In genomic region chr1:43446089-43446533, GRCm38 (mm10) we compare ENCODE assay signal across 8 mouse cellular contexts. TPM values are rescaled to one million over a fixed set of nuclear protein-coding genes. Genes with fewer than 3 reads are reported as not detected.
DNase-seq lines count a peak whose midpoint lies in the region; ATAC-seq and TF ChIP-seq lines count a peak whose summit lies in the region.

No protein-coding gene starts in this region.

- peak overlapping the region; percentile 98 for H3K9ac ChIP-seq in forebrain, embryonic 16.5 days (replicated peaks; ENCODE audit: low read depth, low read length)
- H3K9ac ChIP-seq in hindbrain, embryonic 11.5 days (ENCODE audit: low read depth, low read length), result peak overlapping the region; percentile 98

- DNase-seq in NIH3T3 (ENCODE audit: low read depth), result peak; percentile 46
- peak; percentile 58 for DNase-seq in cerebellum, adult 11 months
- peak; percentile 76 for DNase-seq in hindbrain, embryonic 11.5 days (ENCODE audit: low spot score)
- peak; percentile 52 for DNase-seq in left cerebral cortex, postnatal 4 days

- H3K9me3 ChIP-seq in forebrain, embryonic 16.5 days (ENCODE audit: control insufficient read depth, low read length), result no peaks in the 10 kb centered on the region
- H3K9me3 ChIP-seq in hindbrain, embryonic 11.5 days (ENCODE audit: control insufficient read depth, low read length), result no peaks in the 10 kb centered on the region

- intact Hi-C loops in left cerebral cortex, postnatal 4 days (cut with DNase I), result loop anchor here (5.0 kb wide), 3 partner anchors 101 to 296 kb away; no protein-coding TSS in a partner anchor

- peak overlapping the region; percentile 98 for H3K4me3 ChIP-seq in forebrain, embryonic 16.5 days (replicated peaks; ENCODE audit: low read length)
- peak overlapping the region; percentile 93 for H3K4me3 ChIP-seq in hindbrain, embryonic 11.5 days (ENCODE audit: low read depth, low read length)
- peak overlapping the region; percentile 88 for H3K4me3 ChIP-seq in small intestine, adult 2 months (ENCODE audit: low read depth, low read length)

- WGBS in forebrain, embryonic 16.5 days, result under 1% methylated on average over 43 of the region's 44 CpGs
- whole genome bisulfite sequencing in hindbrain, embryonic 11.5 days, result 2% methylated on average over 28 of the region's 44 CpGs
- under 1% methylated on average over 42 of the region's 44 CpGs for WGBS in small intestine, adult 2 months

- peak; percentile 61 for ATAC-seq in forebrain, embryonic 16.5 days
- peak; percentile 85 for ATAC-seq in hindbrain, embryonic 11.5 days (ENCODE audit: low FRiP score)
- peak; percentile 32 for ATAC-seq in megakaryocyte-erythroid progenitor cell, adult 5-6 weeks (replicated peaks; ENCODE audit: low FRiP score, low TSS enrichment, poor library complexity, severe bottlenecking)
- ATAC-seq in monocyte, adult 5-6 weeks (replicated peaks; ENCODE audit: insufficient number of reproducible peaks, low FRiP score, low TSS enrichment, poor library complexity, severe bottlenecking), result no peak

- peak overlapping the region; percentile 91 for H3K27ac ChIP-seq in forebrain, embryonic 16.5 days (ENCODE audit: low read length)
- H3K27ac ChIP-seq in hindbrain, embryonic 11.5 days (ENCODE audit: low read depth, low read length), result peak overlapping the region; percentile 93
- peak overlapping the region; percentile 90 for H3K27ac ChIP-seq in small intestine, adult 2 months (ENCODE audit: insufficient read depth, low read depth, low read length)

- TF ChIP-seq CTCF in small intestine, adult 2 months (IDR thresholded peaks at IDR 0.05; ENCODE audit: extremely low read depth, insufficient read length, insufficient replicate concordance, low read depth, low read length), result no peak

- H3K4me1 ChIP-seq in forebrain, embryonic 16.5 days (replicated peaks; ENCODE audit: control insufficient read depth, insufficient read depth, low read length), result peaks cover 28% of the 10 kb centered on the region
- peaks cover 7% of the 10 kb centered on the region for H3K4me1 ChIP-seq in hindbrain, embryonic 11.5 days (replicated peaks; ENCODE audit: control insufficient read depth, insufficient read depth, low read length)
- H3K4me1 ChIP-seq in small intestine, adult 2 months (ENCODE audit: control insufficient read depth, insufficient read depth, insufficient read length, low read length), result peaks cover 3% of the 10 kb centered on the region; the same call in 1 of the 2 replicates

- no peak for TF ChIP-seq POLR2A in small intestine, adult 2 months (IDR thresholded peaks at IDR 0.05; ENCODE audit: low read depth, low read length)

- H3K27me3 ChIP-seq in forebrain, embryonic 16.5 days (replicated peaks; ENCODE audit: control insufficient read depth, insufficient read depth, low read length), result no peaks in the 10 kb centered on the region
- H3K27me3 ChIP-seq in hindbrain, embryonic 11.5 days (ENCODE audit: control insufficient read depth, insufficient read depth, low read length), result no peaks in the 10 kb centered on the region
- no peaks in the 10 kb centered on the region for H3K27me3 ChIP-seq in small intestine, adult 2 months (ENCODE audit: control insufficient read depth, insufficient read depth, low read length)

- H3K36me3 ChIP-seq in forebrain, embryonic 16.5 days (ENCODE audit: control insufficient read depth, insufficient read depth), result no peaks in the 10 kb centered on the region
- no peaks in the 10 kb centered on the region for H3K36me3 ChIP-seq in hindbrain, embryonic 11.5 days (ENCODE audit: control insufficient read depth, insufficient read depth, low read length)
- no peaks in the 10 kb centered on the region for H3K36me3 ChIP-seq in small intestine, adult 2 months (ENCODE audit: control insufficient read depth, insufficient read depth, low read length)

- H3K4me2 ChIP-seq in forebrain, embryonic 16.5 days (ENCODE audit: low read length), result peak overlapping the region; percentile 89
- peak overlapping the region; percentile 88 for H3K4me2 ChIP-seq in hindbrain, embryonic 11.5 days (replicated peaks; ENCODE audit: low read depth, low read length)

RNA-seq across cellular contexts. Expression of gene Nck2, which starts 1.7 kb away (rescaled TPM):
- polyA plus RNA-seq in forebrain, embryonic 16.5 days (2015; fragmentation: Nextera tagmentation; extraction: Ambion mirVana), result 53.4 and 58.3 TPM in 2 replicates
- 31.9 and 35.5 TPM in 2 replicates for polyA plus RNA-seq in hindbrain, embryonic 11.5 days (2014; fragmentation: Nextera tagmentation; extraction: Ambion mirVana)
- 10 to 100 TPM; 56.2 to 58.7 TPM for total RNA-seq in left cerebral cortex, postnatal 4 days (2021)
- 19.5 and 26.8 TPM in 2 replicates for total RNA-seq in megakaryocyte-erythroid progenitor cell, adult 5-6 weeks (2014; fragmentation: Nextera tagmentation)
- 20.2 and 32.8 TPM in 2 replicates for total RNA-seq in megakaryocyte-erythroid progenitor cell, adult 5-6 weeks (2017)
- polyA plus RNA-seq in small intestine, adult 2 months (2012; rRNA removed), result 18.4 and 51.6 TPM in 2 replicates
- 19.9 to 46.8 TPM (median 23.3 TPM) in 3 replicates for total RNA-seq in monocyte, adult 5-6 weeks (2017)
